Mouse (Mus musculus) stomach, postnatal 0 days (tissue): ENCODE data around the gene Rgl2.

ENCODE experiments used
- CTCF ChIP-seq: IDR thresholded peaks from 2 replicates; pipeline ENCODE4 v1.5.1; 2016; ENCODE audit warnings: antibody characterized with exemption, low read depth, mild to moderate bottlenecking, moderate library complexity
- EP300 ChIP-seq: optimal IDR thresholded peaks from 2 replicates; pipeline ENCODE3; 2016; ENCODE audit warnings: antibody characterized with exemption

GRCm38 (mm10) chr17:33924577-33925283 lies 4.6 kb upstream of the Rgl2 start:
- TF ChIP-seq CTCF (peak; percentile 69), EP300 (no peak)
